Mouse (Mus musculus) heart, postnatal 36 days (tissue): ENCODE results near the gene Vdac1. TPM values are rescaled to one million over a fixed set of nuclear protein-coding genes. Genes with fewer than 3 reads are reported as not detected.

Experiments
- DNase-seq, 2 experiments: peaks; one replicate each; pipeline ENCODE4 v3.0.0; 2021 to 2022
- intact Hi-C: fragments of 180-260 bp; cut with DNase I; formaldehyde crosslinking; loops from one replicate; pipeline ENCODE4 v1.15.1; 2025
- total RNA-seq, 2 experiments: library from RNA; stranded (reverse); gene quantifications; 2 replicates each; pipeline ENCODE4 v1.2.3; 2021

Gene Vdac1
- total RNA-seq, result 1,000 to 10,000 TPM; 1,074 to 1,088 TPM

GRCm38 (mm10) chr11:52360471-52361277 is at the start of gene Vdac1:
TSS of gene Vdac1 (plus strand) at chr11:52360860.
- DNase-seq, result peak; percentile 90 to 96
- intact Hi-C loops, result loop anchor here (2.0 to 5.0 kb wide), 2 partner anchors 14 to 263 kb away; partner anchors contain the start of gene Ppp2ca

- intact Hi-C loops, result no loop called here
- no peak for DNase-seq
These were observed 46.4 kb upstream of the Vdac1 start for GRCm38 (mm10) chr11:52314102-52314793.

- intact Hi-C loops, result no loop called here
These were observed 42.2 kb upstream of the Vdac1 start for GRCm38 (mm10) chr11:52318445-52318844.

GRCm38 (mm10) chr11:52319664-52320063 is 41.0 kb upstream of the Vdac1 start:
- no peak for DNase-seq
- intact Hi-C loops, result no loop called here

More at GRCm38 (mm10) chr11:52318445-52318844, 42.2 kb upstream of the Vdac1 start:
- DNase-seq, result no peak

GRCm38 (mm10) chr11:52320529-52320928 is 40.1 kb upstream of the Vdac1 start:
- no peak for DNase-seq
- intact Hi-C loops, result no loop called here

- intact Hi-C loops, result no loop called here
- DNase-seq, result no peak
These were observed 39.1 kb upstream of the Vdac1 start for GRCm38 (mm10) chr11:52321540-52321939.

GRCm38 (mm10) chr11:52324442-52325367 is 36.0 kb upstream of the Vdac1 start:
- DNase-seq, result no peak
- intact Hi-C loops, result no loop called here

- intact Hi-C loops, result no loop called here
These were observed 33.3 kb upstream of the Vdac1 start for GRCm38 (mm10) chr11:52327313-52327712.

GRCm38 (mm10) chr11:52332421-52333118 is 28.1 kb upstream of the Vdac1 start:
- DNase-seq, result no peak
- intact Hi-C loops, result no loop called here

More at GRCm38 (mm10) chr11:52327313-52327712, 33.3 kb upstream of the Vdac1 start:
- no peak for DNase-seq

GRCm38 (mm10) chr11:52333616-52334015 is 27.0 kb upstream of the Vdac1 start:
- DNase-seq, result peak; percentile 27 to 34
- intact Hi-C loops, result no loop called here

GRCm38 (mm10) chr11:52335263-52335662 is 25.4 kb upstream of the Vdac1 start:
- DNase-seq, result no peak
- intact Hi-C loops, result no loop called here

- intact Hi-C loops, result no loop called here
These were observed 24.7 kb upstream of the Vdac1 start for GRCm38 (mm10) chr11:52335924-52336323.

GRCm38 (mm10) chr11:52337651-52338295 is 22.9 kb upstream of the Vdac1 start:
- intact Hi-C loops, result no loop called here
- DNase-seq, result no peak

More at GRCm38 (mm10) chr11:52335924-52336323, 24.7 kb upstream of the Vdac1 start:
- DNase-seq, result no peak

GRCm38 (mm10) chr11:52338351-52338750 is 22.3 kb upstream of the Vdac1 start:
- no peak for DNase-seq
- intact Hi-C loops, result no loop called here

- intact Hi-C loops, result no loop called here
- no peak for DNase-seq
These were observed 21.6 kb upstream of the Vdac1 start for GRCm38 (mm10) chr11:52339098-52339497.

GRCm38 (mm10) chr11:52339512-52339911 is 21.1 kb upstream of the Vdac1 start:
- DNase-seq, result no peak
- intact Hi-C loops, result no loop called here

- no peak for DNase-seq
- intact Hi-C loops, result loop anchor here (2.0 kb wide), 1 partner anchor 77 kb away; no protein-coding TSS in a partner anchor
These were observed 20.4 kb upstream of the Vdac1 start for GRCm38 (mm10) chr11:52340123-52340864.

GRCm38 (mm10) chr11:52341001-52341400 is 19.7 kb upstream of the Vdac1 start:
- intact Hi-C loops, result loop anchor here (2.0 kb wide), 1 partner anchor 78 kb away; no protein-coding TSS in a partner anchor
- DNase-seq, result no peak

GRCm38 (mm10) chr11:52341476-52341875 is 19.2 kb upstream of the Vdac1 start:
- DNase-seq, result no peak
- intact Hi-C loops, result loop anchor here (2.0 kb wide), 1 partner anchor 79 kb away; no protein-coding TSS in a partner anchor
